Mouse (Mus musculus): ENCODE measurements around the gene Mapk3. TPM values are rescaled to one million over a fixed set of nuclear protein-coding genes. Genes with fewer than 3 reads are reported as not detected.
A peak's percentile ranks its signal among the peaks of the same experiment; 100 is the strongest.

Gene Mapk3
- polyA plus RNA-seq, 1 experiment from 2014 or later: 75.3 TPM

GRCm38 (mm10) chr7:126791851-126792720 lies 32.7 kb downstream of the Mapk3 start, which contains the start of gene Ppp4c:
Ppp4c (minus strand) TSS chr7:126792496.
- WGBS: under 1% methylated on average over 79 of the region's 83 CpGs
- Histone ChIP-seq H3K36me3 (ENCODE audit: poor library complexity, severe bottlenecking) (peaks cover 64% of the 10 kb centered on the region), H3K4me1 (peaks cover 37% of the 10 kb centered on the region), H3K27ac (peak within 1 kb of the TSS; percentile 94), H3K9me3 (replicated peaks) (no peaks in the 10 kb centered on the region), H3K27me3 (no peaks in the 10 kb centered on the region), H3K9ac (peak within 1 kb of the TSS; percentile 94), H3K4me2 (peak within 1 kb of the TSS; percentile 90), H3K4me3 (peak within 1 kb of the TSS; percentile 93)
- ATAC-seq: peak; percentile 97

DNA sequence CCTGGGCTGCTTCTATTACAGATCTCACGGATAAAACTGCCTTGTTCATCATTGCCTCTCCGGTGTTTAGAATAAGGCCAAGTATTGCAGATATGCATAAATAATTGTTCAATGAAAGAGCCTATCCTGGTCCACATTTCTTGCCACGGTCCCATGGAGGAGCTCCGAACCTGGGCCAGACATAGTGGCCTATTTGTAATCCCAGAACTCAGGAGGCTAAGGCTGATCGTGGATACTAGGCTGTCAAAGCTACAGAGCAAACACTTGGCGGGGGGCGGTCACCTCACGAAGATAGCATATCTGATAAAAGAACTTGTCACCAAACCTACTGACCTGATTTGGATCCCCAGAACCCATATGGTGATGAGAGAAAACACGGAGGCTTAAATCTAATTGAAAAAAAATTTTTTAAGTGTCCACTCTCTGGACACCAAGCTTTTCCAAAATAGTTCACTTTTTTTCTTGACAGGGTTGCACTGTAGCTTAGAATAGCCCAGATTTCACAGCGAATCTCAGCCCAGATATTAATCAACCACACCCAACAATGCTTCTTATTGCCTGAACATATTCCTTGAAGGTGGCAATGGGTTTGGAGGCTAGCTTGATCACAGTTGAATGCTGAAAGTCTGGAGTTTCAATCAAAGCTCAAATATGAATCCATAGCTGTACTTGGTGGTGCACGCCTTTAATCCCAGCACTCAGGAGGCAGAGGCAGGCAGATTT lies 33.5 kb downstream of the Mapk3 start:
- Histone ChIP-seq H3K9ac (peak overlapping the region; percentile 94), H3K27me3 (no peaks in the 10 kb centered on the region), H3K4me2 (peak overlapping the region; percentile 90), H3K27ac (peak overlapping the region; percentile 94), H3K36me3 (ENCODE audit: poor library complexity, severe bottlenecking) (peaks cover 61% of the 10 kb centered on the region), H3K4me1 (peaks cover 45% of the 10 kb centered on the region), H3K4me3 (peak overlapping the region; percentile 93), H3K9me3 (replicated peaks) (no peaks in the 10 kb centered on the region)
- peak; percentile 29 for ATAC-seq
- 27% methylated on average over 11 of the region's 11 CpGs for WGBS

GRCm38 (mm10) chr7:126793456-126794270 lies 34.3 kb downstream of the Mapk3 start:
- Histone ChIP-seq H3K9ac (no peak overlapping the region), H3K9me3 (replicated peaks) (no peaks in the 10 kb centered on the region), H3K27me3 (no peaks in the 10 kb centered on the region), H3K36me3 (ENCODE audit: poor library complexity, severe bottlenecking) (peaks cover 53% of the 10 kb centered on the region), H3K4me1 (peaks cover 52% of the 10 kb centered on the region), H3K4me2 (0 out of 2 replicates have a peak overlapping the region, but pooled peaks have one; percentile 90), H3K27ac (no peak overlapping the region; the same call in 1 of the 2 replicates), H3K4me3 (no peak overlapping the region)
- 78% methylated on average over 4 of the region's 4 CpGs for WGBS
- no peak for ATAC-seq

GRCm38 (mm10) chr7:126794271-126794605 lies 34.8 kb downstream of the Mapk3 start:
- H3K9ac ChIP-seq: no peak overlapping the region
- peaks cover 47% of the 10 kb centered on the region for H3K36me3 ChIP-seq (ENCODE audit: poor library complexity, severe bottlenecking)
- 80% methylated on average over 4 of the region's 4 CpGs for WGBS
- ATAC-seq: no peak
- H3K4me1 ChIP-seq: peaks cover 52% of the 10 kb centered on the region
- H3K4me3 ChIP-seq: no peak overlapping the region
- H3K4me2 ChIP-seq: no peak overlapping the region
- H3K27me3 ChIP-seq: no peaks in the 10 kb centered on the region
- no peak overlapping the region for H3K27ac ChIP-seq
- H3K9me3 ChIP-seq (replicated peaks): no peaks in the 10 kb centered on the region

- WGBS: 83% methylated on average over 16 of the region's 16 CpGs
- H3K4me1 ChIP-seq: peaks cover 55% of the 10 kb centered on the region
- H3K36me3 ChIP-seq (ENCODE audit: poor library complexity, severe bottlenecking): peaks cover 35% of the 10 kb centered on the region
- H3K4me2 ChIP-seq: no peak overlapping the region
- no peak overlapping the region for H3K9ac ChIP-seq
- no peak overlapping the region for H3K27ac ChIP-seq
- no peaks in the 10 kb centered on the region for H3K27me3 ChIP-seq
- no peak for ATAC-seq
- no peak overlapping the region for H3K4me3 ChIP-seq
- no peaks in the 10 kb centered on the region for H3K9me3 ChIP-seq (replicated peaks)
Observed at GRCm38 (mm10) chr7:126795387-126796317, 36.3 kb downstream of the Mapk3 start.

- H3K9ac ChIP-seq: peak overlapping the region; percentile 2; the same call in 1 of the 2 replicates
- 70% methylated on average over 8 of the region's 8 CpGs for WGBS
- no peak overlapping the region for H3K4me2 ChIP-seq
- peaks cover 50% of the 10 kb centered on the region for H3K4me1 ChIP-seq
- H3K27ac ChIP-seq: 0 out of 2 replicates have a peak overlapping the region, but pooled peaks have one; percentile 12
- peaks cover 35% of the 10 kb centered on the region for H3K36me3 ChIP-seq (ENCODE audit: poor library complexity, severe bottlenecking)
- no peak for ATAC-seq
- H3K9me3 ChIP-seq (replicated peaks): no peaks in the 10 kb centered on the region
- H3K27me3 ChIP-seq: no peaks in the 10 kb centered on the region
- H3K4me3 ChIP-seq: 0 out of 2 replicates have a peak overlapping the region, but pooled peaks have one; percentile 76
Observed at GRCm38 (mm10) chr7:126796350-126796932, 37.0 kb downstream of the Mapk3 start.

DNA sequence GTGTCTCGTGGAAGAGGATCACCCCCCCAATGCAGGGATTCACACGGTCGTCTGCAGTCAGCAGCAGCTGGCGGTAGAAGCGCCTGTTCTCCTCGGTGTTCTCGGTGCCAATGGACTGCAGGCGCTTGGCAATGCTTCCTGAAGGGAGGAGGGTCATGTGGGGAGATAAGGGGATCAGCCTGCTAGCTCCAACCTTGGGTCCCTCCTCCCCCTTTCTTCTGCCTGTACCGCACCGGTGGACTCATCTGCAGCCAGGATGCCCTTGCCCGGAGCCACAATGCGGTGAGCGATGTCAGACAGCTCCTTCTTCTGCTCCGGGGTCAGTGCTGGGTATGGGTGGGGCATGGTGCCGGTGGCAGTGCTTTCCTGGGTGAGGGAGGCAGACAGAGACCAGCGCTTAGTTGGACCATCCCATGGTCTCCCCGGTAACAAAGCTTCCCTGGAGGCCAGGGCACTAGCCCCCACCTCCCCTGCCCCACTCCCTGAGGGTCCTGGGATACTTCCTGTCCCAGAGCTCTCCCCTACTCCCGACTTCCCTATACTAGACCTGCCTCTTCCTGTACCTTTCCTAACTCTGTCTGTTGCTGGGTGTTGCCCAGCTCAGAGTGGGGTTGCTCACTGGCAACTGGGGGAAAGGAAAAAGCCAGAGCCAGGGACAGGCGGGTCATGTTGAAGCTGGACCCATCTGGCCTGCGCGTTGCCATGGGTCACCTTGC lies 38.2 kb downstream of the Mapk3 start, which contains the start of gene Fam57b:
TSS of gene Fam57b (plus strand) at position 258 of the 716 bp plus-strand sequence.
- H3K4me3 ChIP-seq: peak within 1 kb of the TSS; percentile 76
- H3K9me3 ChIP-seq (replicated peaks): no peaks in the 10 kb centered on the region
- peak within 1 kb of the TSS; percentile 89 for H3K9ac ChIP-seq
- peaks cover 44% of the 10 kb centered on the region for H3K36me3 ChIP-seq (ENCODE audit: poor library complexity, severe bottlenecking)
- peak within 1 kb of the TSS; percentile 88 for H3K27ac ChIP-seq
- H3K4me2 ChIP-seq: peak within 1 kb of the TSS; percentile 88
- no peak for ATAC-seq
- no peaks in the 10 kb centered on the region for H3K27me3 ChIP-seq
- H3K4me1 ChIP-seq: peaks cover 46% of the 10 kb centered on the region
- WGBS: 27% methylated on average over 19 of the region's 21 CpGs

DNA sequence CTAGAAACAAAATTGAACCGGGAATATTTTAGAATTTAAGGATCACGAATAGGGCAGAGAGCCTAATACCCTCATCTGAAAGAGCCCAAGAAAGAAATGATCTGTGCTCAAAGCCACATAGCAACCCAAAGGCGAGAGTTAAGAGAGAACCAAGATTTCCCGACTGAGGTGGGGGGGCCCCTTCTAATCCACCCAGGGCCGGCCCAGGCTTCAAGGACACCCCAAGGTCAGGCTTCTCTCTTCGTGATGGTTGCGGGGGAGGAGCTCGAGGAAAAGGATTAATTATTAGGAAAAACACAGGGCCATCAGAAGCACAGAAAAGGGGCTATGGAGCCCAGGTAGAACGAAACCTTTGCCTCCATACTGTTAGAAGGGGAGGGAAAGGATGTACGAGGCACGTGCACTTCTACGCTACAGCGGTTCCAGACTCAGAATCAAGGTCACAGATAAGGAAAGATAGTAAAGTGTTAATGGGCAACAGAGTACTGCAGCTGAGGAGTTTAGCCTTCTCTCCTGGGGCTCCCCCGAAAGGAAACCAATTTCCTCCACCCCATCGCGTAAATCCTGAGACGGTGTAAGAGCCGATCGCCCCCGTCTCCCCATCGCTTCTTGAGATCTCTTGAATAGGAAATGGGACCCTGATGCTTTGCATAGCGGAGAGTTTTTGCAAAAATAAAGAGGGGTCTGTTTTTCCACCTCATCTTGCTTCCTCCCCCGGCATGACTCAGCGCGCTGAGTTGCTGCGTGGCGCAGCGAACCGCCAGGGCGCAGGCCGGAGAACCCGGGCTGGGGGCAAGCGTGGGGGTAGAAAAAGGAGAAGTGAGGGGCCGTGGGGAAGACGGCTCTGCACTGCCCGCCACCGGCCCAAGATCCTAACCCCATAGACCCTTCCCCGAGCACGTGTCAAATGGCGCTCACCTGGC lies 39.0 kb downstream of the Mapk3 start:
- no peak for ATAC-seq
- H3K4me2 ChIP-seq: peak overlapping the region; percentile 88
- no peaks in the 10 kb centered on the region for H3K9me3 ChIP-seq (replicated peaks)
- peak overlapping the region; percentile 88 for H3K27ac ChIP-seq
- WGBS: under 1% methylated on average over 40 of the region's 40 CpGs
- peak overlapping the region; percentile 89 for H3K9ac ChIP-seq
- H3K27me3 ChIP-seq: no peaks in the 10 kb centered on the region
- H3K36me3 ChIP-seq (ENCODE audit: poor library complexity, severe bottlenecking): peaks cover 52% of the 10 kb centered on the region
- H3K4me3 ChIP-seq: peak overlapping the region; percentile 76
- peaks cover 39% of the 10 kb centered on the region for H3K4me1 ChIP-seq

DNA sequence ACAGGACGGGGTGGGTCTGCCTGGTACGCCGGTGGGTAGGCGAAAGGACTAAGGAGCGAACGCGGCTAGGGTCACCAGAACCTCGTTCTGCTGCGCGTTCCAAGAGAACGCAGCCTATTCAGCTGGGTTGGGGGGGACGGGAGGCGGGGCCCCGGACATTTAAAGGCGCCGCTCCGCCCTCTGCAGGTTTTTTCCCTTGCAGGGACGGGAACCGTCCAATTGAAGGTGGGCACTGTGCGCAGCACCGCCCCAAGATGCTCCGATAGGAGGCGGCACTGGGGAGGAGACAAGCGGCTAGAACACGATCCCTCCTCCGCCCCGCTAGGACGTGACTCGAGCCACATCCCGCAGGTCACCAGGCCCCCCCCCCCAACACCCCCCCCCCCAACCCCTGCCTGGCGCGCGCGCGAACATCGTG lies 39.7 kb downstream of the Mapk3 start:
- under 1% methylated on average over 26 of the region's 36 CpGs for WGBS
- Histone ChIP-seq H3K27me3 (no peaks in the 10 kb centered on the region), H3K4me2 (peak overlapping the region; percentile 88), H3K27ac (peak overlapping the region; percentile 93), H3K4me3 (peak overlapping the region; percentile 76), H3K9ac (peak overlapping the region; percentile 89), H3K9me3 (replicated peaks) (no peaks in the 10 kb centered on the region), H3K36me3 (ENCODE audit: poor library complexity, severe bottlenecking) (peaks cover 57% of the 10 kb centered on the region), H3K4me1 (peaks cover 39% of the 10 kb centered on the region)
- peak; percentile 97 for ATAC-seq

Data from forebrain, embryonic 13.5 days (tissue).